Mouse (Mus musculus): ENCODE data around the gene Abca4.

Gene Abca4

GRCm38 (mm10) chr3:122173526-122174150 lies 129.4 kb downstream of the Abca4 start:
- DNase-seq (ENCODE audit: low read depth), result no peak

GRCm38 (mm10) chr3:122176018-122176417 lies 131.8 kb downstream of the Abca4 start:
- no peak for DNase-seq (ENCODE audit: low read depth)

GRCm38 (mm10) chr3:122176706-122177390 lies 132.6 kb downstream of the Abca4 start:
- DNase-seq (ENCODE audit: low read depth), result no peak

GRCm38 (mm10) chr3:122184109-122184508 lies 139.9 kb downstream of the Abca4 start:
- DNase-seq (ENCODE audit: low read depth), result no peak

GRCm38 (mm10) chr3:122186975-122187374 lies 142.7 kb downstream of the Abca4 start:
- no peak for DNase-seq (ENCODE audit: low read depth)

- DNase-seq (ENCODE audit: low read depth), result no peak
These were observed 152.5 kb downstream of the Abca4 start for GRCm38 (mm10) chr3:122196621-122197298.

- no peak for DNase-seq (ENCODE audit: low read depth)
These were observed 154.3 kb downstream of the Abca4 start for GRCm38 (mm10) chr3:122198532-122198931.

GRCm38 (mm10) chr3:122198966-122199381 lies 154.7 kb downstream of the Abca4 start:
- DNase-seq (ENCODE audit: low read depth), result no peak

- DNase-seq (ENCODE audit: low read depth), result no peak
These were observed 155.4 kb downstream of the Abca4 start for GRCm38 (mm10) chr3:122199600-122199999.

GRCm38 (mm10) chr3:122200017-122200416 lies 155.8 kb downstream of the Abca4 start:
- no peak for DNase-seq (ENCODE audit: low read depth)

GRCm38 (mm10) chr3:122200447-122200846 lies 156.2 kb downstream of the Abca4 start:
- DNase-seq (ENCODE audit: low read depth), result no peak

GRCm38 (mm10) chr3:122202307-122202732 lies 158.1 kb downstream of the Abca4 start:
- peak; percentile 76 for DNase-seq (ENCODE audit: low read depth)

- no peak for DNase-seq (ENCODE audit: low read depth)
These were observed 159.6 kb downstream of the Abca4 start for GRCm38 (mm10) chr3:122203675-122204329.

- no peak for DNase-seq (ENCODE audit: low read depth)
These were observed 161.5 kb downstream of the Abca4 start for GRCm38 (mm10) chr3:122205753-122206152.

GRCm38 (mm10) chr3:122206279-122207070 lies 162.2 kb downstream of the Abca4 start:
- no peak for DNase-seq (ENCODE audit: low read depth)

- DNase-seq (ENCODE audit: low read depth), result no peak
These were observed 163.5 kb downstream of the Abca4 start for GRCm38 (mm10) chr3:122207766-122208165.

GRCm38 (mm10) chr3:122208296-122209225 lies 164.3 kb downstream of the Abca4 start:
- DNase-seq (ENCODE audit: low read depth), result no peak

- no peak for DNase-seq (ENCODE audit: low read depth)
These were observed 165.3 kb downstream of the Abca4 start for GRCm38 (mm10) chr3:122209511-122209910.

GRCm38 (mm10) chr3:122210434-122210833 lies 166.2 kb downstream of the Abca4 start:
- DNase-seq (ENCODE audit: low read depth), result no peak

GRCm38 (mm10) chr3:122210846-122211245 lies 166.6 kb downstream of the Abca4 start:
- no peak for DNase-seq (ENCODE audit: low read depth)

Data from naive thymus-derived CD4-positive, alpha-beta T cell, adult 2 months (primary cell).